Mouse (Mus musculus) erythroblast, embryonic 14.5 days (primary cell): Measurements from ENCODE around the gene Fbxw11.

Source experiments
- GATA1 ChIP-seq: IDR thresholded peaks from 2 replicates; pipeline ENCODE4 v1.6.1; 2012; ENCODE audit warnings: low read length, inconsistent platforms, mixed read lengths
- TAL1 ChIP-seq: IDR thresholded peaks from 3 replicates; pipeline ENCODE4 v1.6.1; 2012; ENCODE audit warnings: low read length, inconsistent platforms, mixed read lengths

- no peak for TF ChIP-seq TAL1
- no peak for TF ChIP-seq GATA1
Measured at GRCm38 (mm10) chr11:32707481-32707880, 65.0 kb downstream of the Fbxw11 start.
